32 mouse cellular contexts compared by ENCODE assay signal in the genomic region with DNA sequence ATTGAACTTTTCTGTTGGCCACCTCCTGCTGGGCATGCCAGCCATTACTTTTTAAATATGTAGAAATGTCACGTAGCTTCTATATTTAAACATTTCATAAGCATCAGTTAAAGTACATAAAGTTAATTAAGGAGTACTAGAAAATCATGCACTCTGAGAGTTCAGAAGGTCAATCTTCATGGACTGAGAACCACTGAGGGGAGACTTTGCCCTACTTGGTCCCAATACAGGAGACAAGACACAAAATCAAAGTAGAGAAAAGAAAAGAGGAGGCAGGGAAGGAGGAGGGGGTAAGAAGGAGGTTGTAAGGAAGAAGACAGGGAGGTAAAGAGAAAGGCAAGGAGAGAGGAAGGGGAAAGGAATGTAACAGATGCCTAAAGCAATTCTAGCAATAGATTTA. TPM values are rescaled to one million over a fixed set of nuclear protein-coding genes. Genes with fewer than 3 reads are reported as not detected.
"Had no signal": no experiment of that assay in that cellular context is flagged by ENCODE, and none has a peak within 500 bp of the region (broad histone marks: within the 10 kb centered on the region; RNA-seq: fewer than 3 reads in every experiment).

No protein-coding gene starts in this region.

- H3K4me1 ChIP-seq: limb, embryonic 10.5 days; limb, embryonic 12.5 days; limb, embryonic 13.5 days; limb, embryonic 15.5 days; liver, embryonic 12.5 days; liver, embryonic 13.5 days; liver, embryonic 15.5 days; lung, embryonic 15.5 days; megakaryocyte, embryonic 14.5 days; midbrain, embryonic 10.5 days; midbrain, embryonic 12.5 days; midbrain, embryonic 13.5 days; midbrain, embryonic 15.5 days; neural tube, embryonic 12.5 days had no signal

- DNase-seq: left cerebral cortex, postnatal 4 days; liver; liver, embryonic 13.5 days; liver, postnatal 0 days; lung, adult 18-20 months; lung, adult 2 months; lung, embryonic 14.5 days; lung, postnatal 10 days; lung, postnatal 14 days; lung, postnatal 36 days; lung, postnatal 4 days; midbrain, embryonic 14.5 days had no signal

- H3K9me3 ChIP-seq: limb, embryonic 10.5 days; limb, embryonic 12.5 days; limb, embryonic 13.5 days; limb, embryonic 15.5 days; liver, embryonic 12.5 days; liver, embryonic 13.5 days; liver, embryonic 15.5 days; lung, embryonic 15.5 days; megakaryocyte, embryonic 14.5 days; midbrain, embryonic 10.5 days; midbrain, embryonic 12.5 days; midbrain, embryonic 13.5 days; midbrain, embryonic 15.5 days; neural tube, embryonic 12.5 days had no signal

- H3K27ac ChIP-seq: limb, embryonic 10.5 days; limb, embryonic 12.5 days; limb, embryonic 13.5 days; limb, embryonic 15.5 days; liver, embryonic 12.5 days; liver, embryonic 13.5 days; liver, embryonic 14.5 days; liver, embryonic 15.5 days; lung, embryonic 15.5 days; macrophage; midbrain, embryonic 10.5 days; midbrain, embryonic 12.5 days; midbrain, embryonic 13.5 days; midbrain, embryonic 15.5 days; neural tube, embryonic 12.5 days had no signal

- H3K27me3 ChIP-seq: limb, embryonic 12.5 days; limb, embryonic 13.5 days; limb, embryonic 15.5 days; liver, embryonic 12.5 days; liver, embryonic 13.5 days; liver, embryonic 15.5 days; lung, embryonic 15.5 days; megakaryocyte, embryonic 14.5 days; midbrain, embryonic 12.5 days; midbrain, embryonic 13.5 days; midbrain, embryonic 15.5 days; neural tube, embryonic 12.5 days had no signal

- H3K4me3 ChIP-seq: limb, embryonic 10.5 days; limb, embryonic 12.5 days; limb, embryonic 13.5 days; limb, embryonic 15.5 days; liver, embryonic 12.5 days; liver, embryonic 13.5 days; liver, embryonic 15.5 days; lung, embryonic 15.5 days; megakaryocyte, embryonic 14.5 days; midbrain, embryonic 10.5 days; midbrain, embryonic 12.5 days; midbrain, embryonic 13.5 days; midbrain, embryonic 15.5 days; myocyte; neural tube, embryonic 12.5 days had no signal

- ATAC-seq: liver, embryonic 12.5 days; liver, postnatal 0 days; lung, postnatal 0 days; midbrain, embryonic 13.5 days; midbrain, embryonic 15.5 days; midbrain, embryonic 16.5 days had no signal

- H3K9ac ChIP-seq: limb, embryonic 12.5 days; limb, embryonic 13.5 days; limb, embryonic 15.5 days; liver, embryonic 12.5 days; liver, embryonic 13.5 days; liver, embryonic 14.5 days; liver, embryonic 15.5 days; liver, postnatal 0 days; lung, embryonic 14.5 days; lung, embryonic 15.5 days; midbrain, embryonic 12.5 days; midbrain, embryonic 13.5 days; midbrain, embryonic 15.5 days; neural tube, embryonic 12.5 days had no signal

- H3K4me2 ChIP-seq: limb, embryonic 12.5 days; limb, embryonic 13.5 days; limb, embryonic 15.5 days; liver, embryonic 11.5 days; liver, embryonic 12.5 days; liver, embryonic 13.5 days; liver, embryonic 15.5 days; lung, embryonic 14.5 days; lung, embryonic 15.5 days; midbrain, embryonic 11.5 days; midbrain, embryonic 12.5 days; midbrain, embryonic 13.5 days; midbrain, embryonic 15.5 days; neural tube, embryonic 12.5 days had no signal

- H3K36me3 ChIP-seq: limb, embryonic 15.5 days; liver, embryonic 13.5 days; lung, embryonic 15.5 days; midbrain, embryonic 12.5 days; midbrain, embryonic 13.5 days; midbrain, embryonic 15.5 days; neural tube, embryonic 12.5 days had no signal

RNA-seq across cellular contexts. Expression of a gene that starts 24.9 kb away (rescaled TPM):
- polyA plus RNA-seq: macrophage had no signal
